9 mouse cellular contexts compared by ENCODE assay signal in the genomic region with DNA sequence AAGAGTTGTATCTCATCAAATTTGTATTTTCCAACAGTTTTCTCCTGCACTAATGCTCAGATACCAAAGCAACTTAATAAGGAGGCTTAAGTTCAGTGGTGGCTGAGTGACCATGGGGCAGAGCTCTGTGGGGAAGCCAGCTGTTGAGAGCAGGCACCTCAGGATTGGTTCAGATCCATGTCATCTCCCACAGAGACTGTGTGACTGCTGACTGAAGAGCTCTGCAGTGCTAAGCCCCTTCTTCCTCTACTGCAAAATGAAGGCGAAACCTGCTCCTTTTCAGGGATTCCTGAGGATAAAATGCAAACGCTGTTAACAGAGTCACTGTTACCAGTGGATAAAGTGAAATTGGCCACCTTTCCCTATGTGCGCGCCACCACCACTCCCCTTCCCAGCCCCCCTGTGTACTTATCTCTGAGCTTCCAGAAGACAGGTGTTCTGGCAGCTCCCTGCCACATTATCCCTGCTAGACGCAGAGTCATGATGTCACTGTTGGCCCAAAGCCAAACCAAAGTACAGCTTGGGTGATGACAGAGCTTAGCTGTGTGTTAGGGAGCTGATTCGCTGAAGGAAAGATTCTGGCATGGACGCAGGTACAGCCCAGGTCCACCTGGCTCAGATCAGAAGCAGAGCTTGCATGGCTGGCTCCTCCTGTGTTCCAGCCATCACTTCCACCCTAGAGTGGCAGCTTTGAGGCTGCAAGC.
DNase-seq lines count a peak whose midpoint lies in the region; ATAC-seq and TF ChIP-seq lines count a peak whose summit lies in the region.
"Had no signal": no experiment of that assay in that cellular context is flagged by ENCODE, and none has a peak within 500 bp of the region (broad histone marks: within the 10 kb centered on the region; RNA-seq: fewer than 3 reads in every experiment).

No protein-coding gene starts in this region.

- intact Hi-C loops in heart, postnatal 25 days (cut with DNase I) = no loop called here
- intact Hi-C loops in left cerebral cortex, postnatal 4 days (cut with DNase I) = no loop called here

- peak; percentile 28 for DNase-seq in kidney, adult 2 months
- DNase-seq in adrenal gland, postnatal 10 days = peak; percentile 54
- DNase-seq in embryonic facial prominence, embryonic 14.5 days (ENCODE audit: low spot score) = peak; percentile 91
- DNase-seq in heart, postnatal 25 days (ENCODE audit: low spot score) = peak; percentile 3
- peak; percentile 75 for DNase-seq in left cerebral cortex, postnatal 4 days
- DNase-seq in skeletal muscle tissue, adult 2 months (ENCODE audit: low read depth, low spot score) = peak; percentile 6
- no peak for DNase-seq in natural killer cell, adult 2 months (ENCODE audit: low spot score in 2 of 2)

- H3K9ac ChIP-seq in kidney, embryonic 15.5 days = no peak overlapping the region
- no peak overlapping the region for H3K9ac ChIP-seq in embryonic facial prominence, embryonic 14.5 days (ENCODE audit: low read depth, low read length)

- H3K4me3 ChIP-seq in kidney, adult 2 months (ENCODE audit: insufficient read depth, low read depth, low read length) = no peak overlapping the region
- no peak overlapping the region for H3K4me3 ChIP-seq in kidney, embryonic 15.5 days (replicated peaks)
- no peak overlapping the region for H3K4me3 ChIP-seq in embryonic facial prominence, embryonic 14.5 days (ENCODE audit: low read depth, low read length)

- H3K4me1 ChIP-seq in kidney, adult 2 months (ENCODE audit: control insufficient read depth, insufficient read depth, low read length) = no peaks in the 10 kb centered on the region
- H3K4me1 ChIP-seq in kidney, embryonic 15.5 days = no peaks in the 10 kb centered on the region
- H3K4me1 ChIP-seq in embryonic facial prominence, embryonic 14.5 days (ENCODE audit: control insufficient read depth, insufficient read depth, low read length) = no peaks in the 10 kb centered on the region

- no peak overlapping the region for H3K4me2 ChIP-seq in kidney, embryonic 15.5 days
- no peak overlapping the region for H3K4me2 ChIP-seq in embryonic facial prominence, embryonic 14.5 days (ENCODE audit: low read depth, low read length)

- no peak for TF ChIP-seq CTCF in kidney, adult 2 months (conservative IDR thresholded peaks at IDR 0.05; ENCODE audit: insufficient read depth, insufficient read length, low read depth, low read length)

- 57% methylated on average over 7 of the region's 7 CpGs for WGBS in kidney, adult 2 months
- WGBS in kidney, embryonic 15.5 days = 65% methylated on average over 7 of the region's 7 CpGs
- 41% methylated on average over 7 of the region's 7 CpGs for WGBS in embryonic facial prominence, embryonic 14.5 days

- TF ChIP-seq POLR2A in kidney, adult 2 months (IDR thresholded peaks at IDR 0.05; ENCODE audit: low read depth, low read length) = no peak

- H3K27ac ChIP-seq in kidney, adult 2 months (ENCODE audit: insufficient read depth, low read depth, low read length) = no peak overlapping the region
- no peak overlapping the region for H3K27ac ChIP-seq in kidney, embryonic 15.5 days
- H3K27ac ChIP-seq in embryonic facial prominence, embryonic 14.5 days (replicated peaks; ENCODE audit: low read depth, low read length) = no peak overlapping the region

- H3K9me3 ChIP-seq in kidney, embryonic 15.5 days (replicated peaks) = no peaks in the 10 kb centered on the region
- no peaks in the 10 kb centered on the region for H3K9me3 ChIP-seq in embryonic facial prominence, embryonic 14.5 days (ENCODE audit: control insufficient read depth, low read length)

- no peak for ATAC-seq in kidney, embryonic 15.5 days (replicated peaks; ENCODE audit: low FRiP score)
- ATAC-seq in embryonic facial prominence, embryonic 14.5 days (ENCODE audit: low read depth) = peak; percentile 96

- H3K36me3 ChIP-seq in kidney, adult 2 months (ENCODE audit: control insufficient read depth, insufficient read depth, low read length) = no peaks in the 10 kb centered on the region
- H3K36me3 ChIP-seq in kidney, embryonic 15.5 days = no peaks in the 10 kb centered on the region
- H3K36me3 ChIP-seq in embryonic facial prominence, embryonic 14.5 days (ENCODE audit: control insufficient read depth, insufficient read depth, low read length) = no peaks in the 10 kb centered on the region
- H3K36me3 ChIP-seq: G1E had no signal

- no peaks in the 10 kb centered on the region for H3K27me3 ChIP-seq in kidney, adult 2 months (replicated peaks; ENCODE audit: control insufficient read depth, insufficient read depth, low read length)
- H3K27me3 ChIP-seq in kidney, embryonic 15.5 days = no peaks in the 10 kb centered on the region
- no peaks in the 10 kb centered on the region for H3K27me3 ChIP-seq in embryonic facial prominence, embryonic 14.5 days (replicated peaks; ENCODE audit: control insufficient read depth, insufficient read depth, low read length)

Comparison
In these comparisons a context has a peak if more than half of its experiments do, and no peak if none do; other contexts are left out.
1. DNase-seq: peak in kidney, adult 2 months (single experiment), adrenal gland, postnatal 10 days (single experiment), embryonic facial prominence, embryonic 14.5 days (single experiment), heart, postnatal 25 days (single experiment), left cerebral cortex, postnatal 4 days (single experiment) and skeletal muscle tissue, adult 2 months (single experiment); none in natural killer cell, adult 2 months (0 of 2).